Mouse (Mus musculus): Measurements from ENCODE around the gene Fxr2. TPM values are rescaled to one million over a fixed set of nuclear protein-coding genes. Genes with fewer than 3 reads are reported as not detected.

The Fxr2 gene
- polyA plus RNA-seq, 1 experiment from 2014 or later, result 40.1 TPM

DNA sequence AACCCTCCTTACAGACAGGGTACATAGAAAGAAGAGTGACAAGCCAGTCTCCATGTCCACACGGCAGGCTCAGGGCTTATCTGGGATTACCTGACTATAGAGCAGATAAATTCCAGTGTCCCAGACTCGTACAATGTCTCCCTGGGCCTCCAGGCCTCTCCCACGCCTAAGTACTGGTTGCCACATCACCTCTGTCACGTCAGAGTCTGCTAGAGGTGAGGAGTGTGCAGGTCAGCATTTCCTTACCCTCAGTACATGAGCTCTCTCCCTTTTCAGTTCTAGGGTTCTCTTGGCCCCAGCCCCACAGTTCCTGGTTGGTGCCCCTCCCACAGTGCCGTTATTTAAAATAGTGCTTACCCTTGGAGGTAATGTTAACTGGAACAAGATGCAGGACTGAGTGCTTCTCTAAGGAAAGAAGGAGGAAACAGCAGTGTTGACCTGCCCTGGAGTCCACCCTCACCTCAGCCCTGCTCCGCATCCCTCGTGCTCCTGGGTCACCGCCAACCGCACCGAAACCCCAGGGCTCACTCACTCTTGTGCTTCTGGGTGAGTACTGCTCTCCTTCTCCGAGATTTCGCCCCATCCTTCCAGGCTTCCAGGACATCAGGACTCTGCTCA lies 51.4 kb downstream of the Fxr2 start:
- H3K9ac ChIP-seq, result no peak overlapping the region
- WGBS, result 79% methylated on average over 12 of the region's 12 CpGs
- H3K4me3 ChIP-seq, result no peak overlapping the region
- H3K9me3 ChIP-seq (replicated peaks), result no peaks in the 10 kb centered on the region
- H3K36me3 ChIP-seq, result peaks cover 12% of the 10 kb centered on the region
- H3K4me1 ChIP-seq (replicated peaks), result peaks cover 47% of the 10 kb centered on the region
- no peak for ATAC-seq (ENCODE audit: insufficient number of reproducible peaks, low FRiP score)
- H3K27ac ChIP-seq (ENCODE audit: poor library complexity, severe bottlenecking), result no peak overlapping the region
- H3K27me3 ChIP-seq (replicated peaks), result no peaks in the 10 kb centered on the region
- no peak overlapping the region for H3K4me2 ChIP-seq

DNA sequence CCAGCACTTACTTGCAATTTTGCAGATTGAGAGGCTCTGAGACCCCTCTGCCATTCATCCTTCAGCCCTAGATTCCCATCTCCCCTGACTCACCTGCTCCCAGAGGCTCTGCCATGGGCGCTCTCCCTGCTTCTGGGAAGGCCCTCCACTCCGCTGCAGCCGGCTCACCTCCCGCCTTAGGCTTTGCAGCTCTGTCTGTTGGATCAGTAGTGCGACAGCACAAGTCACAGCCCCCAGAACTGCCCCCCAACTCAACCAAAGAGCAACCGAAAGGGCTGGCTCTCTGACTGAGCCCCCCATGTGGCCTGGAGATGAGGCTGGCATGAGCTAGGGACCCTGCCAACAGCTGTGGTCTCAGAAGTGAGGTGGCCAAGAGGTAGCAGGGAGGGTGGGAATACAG lies 52.1 kb downstream of the Fxr2 start:
- H3K9ac ChIP-seq, result no peak overlapping the region
- peaks cover 41% of the 10 kb centered on the region for H3K4me1 ChIP-seq (replicated peaks)
- H3K4me3 ChIP-seq, result no peak overlapping the region
- no peaks in the 10 kb centered on the region for H3K9me3 ChIP-seq (replicated peaks)
- peaks cover 5% of the 10 kb centered on the region for H3K36me3 ChIP-seq
- 80% methylated on average over 6 of the region's 6 CpGs for WGBS
- peak overlapping the region; percentile 51; the same call in 1 of the 2 replicates for H3K27ac ChIP-seq (ENCODE audit: poor library complexity, severe bottlenecking)
- no peaks in the 10 kb centered on the region for H3K27me3 ChIP-seq (replicated peaks)
- ATAC-seq (ENCODE audit: insufficient number of reproducible peaks, low FRiP score), result no peak
- no peak overlapping the region for H3K4me2 ChIP-seq

DNA sequence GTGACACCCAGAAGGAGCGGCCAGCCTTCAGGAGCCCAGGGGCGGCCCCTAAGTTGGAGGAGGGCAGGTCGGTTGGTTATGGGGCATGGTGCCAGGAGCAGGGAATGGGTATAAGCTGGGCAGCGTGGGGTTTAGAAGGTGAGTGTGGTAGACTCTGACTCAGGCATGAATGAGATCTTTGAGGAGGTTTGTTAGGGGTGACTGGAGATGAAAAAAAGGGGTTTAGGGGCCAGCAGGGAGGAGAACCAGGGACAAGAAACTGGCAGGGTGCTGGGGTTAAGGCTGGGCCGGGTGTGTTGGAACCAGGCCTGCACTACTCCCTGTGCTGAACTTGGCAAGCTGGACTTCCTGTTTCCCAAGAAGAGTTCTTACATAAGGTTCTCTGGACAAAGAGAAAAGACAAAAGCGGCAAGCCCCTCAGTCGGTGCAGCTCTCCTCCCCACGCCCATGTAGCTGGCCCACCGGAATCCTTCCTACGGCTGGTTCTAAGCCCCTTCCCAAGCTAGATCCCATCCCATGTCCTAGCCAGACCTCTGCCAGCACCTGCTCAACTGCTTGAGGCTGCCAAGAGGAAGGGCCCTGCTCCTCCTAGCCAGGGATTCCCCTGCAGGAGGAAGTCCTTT lies 52.8 kb downstream of the Fxr2 start, which contains the start of gene Tnfsf13:
Tnfsf13 (minus strand) TSS at position 259 of the 623 bp plus-strand sequence.
- no peaks in the 10 kb centered on the region for H3K36me3 ChIP-seq
- peak within 1 kb of the TSS; percentile 29; the same call in 1 of the 2 replicates for H3K9ac ChIP-seq
- H3K4me3 ChIP-seq, result no peak within 1 kb of the TSS
- H3K9me3 ChIP-seq (replicated peaks), result no peaks in the 10 kb centered on the region
- H3K4me1 ChIP-seq (replicated peaks), result peaks cover 34% of the 10 kb centered on the region
- H3K27me3 ChIP-seq (replicated peaks), result no peaks in the 10 kb centered on the region
- 64% methylated on average over 10 of the region's 10 CpGs for WGBS
- H3K27ac ChIP-seq (ENCODE audit: poor library complexity, severe bottlenecking), result peak within 1 kb of the TSS; percentile 77
- ATAC-seq (ENCODE audit: insufficient number of reproducible peaks, low FRiP score), result no peak
- peak within 1 kb of the TSS; percentile 30; the same call in 1 of the 2 replicates for H3K4me2 ChIP-seq

DNA sequence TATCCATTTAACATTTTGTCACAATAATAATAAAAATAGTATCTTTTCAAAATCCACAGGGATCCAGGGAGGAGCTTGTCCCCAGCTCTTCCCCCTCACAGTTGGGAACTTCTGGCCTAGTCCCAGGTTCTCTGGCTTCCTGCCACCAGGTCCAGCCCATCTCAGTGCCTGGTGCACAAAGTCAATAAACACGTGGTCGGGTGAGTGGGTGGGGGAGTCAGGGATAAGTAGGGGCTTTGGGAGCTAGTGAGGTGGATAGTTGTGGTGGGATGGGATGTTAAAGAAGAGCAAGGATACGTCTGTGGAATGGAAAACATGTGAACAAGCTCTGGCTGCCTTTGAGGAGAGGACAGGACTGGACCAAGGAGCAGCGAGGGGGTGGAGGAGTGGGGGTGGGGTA lies 53.6 kb downstream of the Fxr2 start:
- Histone ChIP-seq H3K27me3 (replicated peaks) (no peaks in the 10 kb centered on the region), H3K4me3 (no peak overlapping the region), H3K4me1 (replicated peaks) (peaks cover 29% of the 10 kb centered on the region), H3K27ac (ENCODE audit: poor library complexity, severe bottlenecking) (no peak overlapping the region), H3K4me2 (no peak overlapping the region), H3K9ac (peak overlapping the region; percentile 29; the same call in 1 of the 2 replicates), H3K9me3 (replicated peaks) (no peaks in the 10 kb centered on the region), H3K36me3 (no peaks in the 10 kb centered on the region)
- WGBS, result 11% methylated on average over 4 of the region's 4 CpGs
- ATAC-seq (ENCODE audit: insufficient number of reproducible peaks, low FRiP score), result no peak

DNA sequence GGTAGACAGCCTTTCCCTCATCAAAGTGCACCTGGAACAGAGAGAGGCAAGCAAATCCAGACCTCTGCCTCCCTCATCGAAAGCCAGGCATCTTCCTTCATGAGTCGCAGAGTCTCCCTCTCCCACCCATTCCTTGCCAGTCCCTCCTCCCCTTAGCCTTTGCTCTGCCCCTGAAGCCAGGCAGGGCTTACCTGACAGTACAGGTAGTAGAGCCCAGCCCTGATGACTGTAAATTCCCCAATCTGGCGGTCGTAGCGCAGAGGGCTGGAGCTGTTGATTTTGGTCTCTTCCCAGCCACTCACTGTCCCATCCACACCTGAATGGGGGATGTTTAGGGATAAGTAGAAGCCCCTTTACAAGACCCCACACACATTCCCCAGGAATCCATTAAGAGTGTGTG lies 54.3 kb downstream of the Fxr2 start:
- Histone ChIP-seq H3K4me2 (no peak overlapping the region), H3K9me3 (replicated peaks) (no peaks in the 10 kb centered on the region), H3K9ac (peak overlapping the region; percentile 29; the same call in 1 of the 2 replicates), H3K27me3 (replicated peaks) (no peaks in the 10 kb centered on the region), H3K36me3 (no peaks in the 10 kb centered on the region), H3K27ac (ENCODE audit: poor library complexity, severe bottlenecking) (no peak overlapping the region), H3K4me3 (no peak overlapping the region), H3K4me1 (replicated peaks) (peaks cover 29% of the 10 kb centered on the region)
- 47% methylated on average over 5 of the region's 5 CpGs for WGBS
- no peak for ATAC-seq (ENCODE audit: insufficient number of reproducible peaks, low FRiP score)

DNA sequence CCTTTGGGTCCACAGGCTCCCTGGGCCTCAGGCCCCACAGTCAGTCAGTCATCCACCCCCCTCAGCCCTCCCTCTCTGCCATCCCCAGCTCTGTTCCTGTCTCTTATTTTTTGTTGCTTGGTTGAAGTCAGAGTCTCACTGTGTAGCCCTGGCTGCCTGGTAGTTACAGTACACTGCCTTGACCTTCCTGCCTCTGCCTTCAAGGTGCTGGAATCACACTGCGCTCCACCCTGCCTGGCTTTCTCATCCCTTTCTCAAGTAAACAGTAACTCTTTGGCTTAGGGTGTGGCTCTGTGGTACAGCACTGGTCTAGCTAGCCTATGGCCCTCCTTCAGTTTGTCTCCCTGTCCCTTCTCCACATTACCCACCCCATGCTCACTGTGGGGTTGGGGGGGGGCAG lies 57.1 kb downstream of the Fxr2 start:
- Histone ChIP-seq H3K9me3 (replicated peaks) (no peaks in the 10 kb centered on the region), H3K4me2 (no peak overlapping the region), H3K27me3 (replicated peaks) (no peaks in the 10 kb centered on the region), H3K36me3 (no peaks in the 10 kb centered on the region), H3K27ac (ENCODE audit: poor library complexity, severe bottlenecking) (no peak overlapping the region), H3K9ac (no peak overlapping the region), H3K4me1 (replicated peaks) (peaks cover 27% of the 10 kb centered on the region), H3K4me3 (no peak overlapping the region)
- WGBS, result 89% methylated on average over 1 of the region's 1 CpGs
- no peak for ATAC-seq (ENCODE audit: insufficient number of reproducible peaks, low FRiP score)

DNA sequence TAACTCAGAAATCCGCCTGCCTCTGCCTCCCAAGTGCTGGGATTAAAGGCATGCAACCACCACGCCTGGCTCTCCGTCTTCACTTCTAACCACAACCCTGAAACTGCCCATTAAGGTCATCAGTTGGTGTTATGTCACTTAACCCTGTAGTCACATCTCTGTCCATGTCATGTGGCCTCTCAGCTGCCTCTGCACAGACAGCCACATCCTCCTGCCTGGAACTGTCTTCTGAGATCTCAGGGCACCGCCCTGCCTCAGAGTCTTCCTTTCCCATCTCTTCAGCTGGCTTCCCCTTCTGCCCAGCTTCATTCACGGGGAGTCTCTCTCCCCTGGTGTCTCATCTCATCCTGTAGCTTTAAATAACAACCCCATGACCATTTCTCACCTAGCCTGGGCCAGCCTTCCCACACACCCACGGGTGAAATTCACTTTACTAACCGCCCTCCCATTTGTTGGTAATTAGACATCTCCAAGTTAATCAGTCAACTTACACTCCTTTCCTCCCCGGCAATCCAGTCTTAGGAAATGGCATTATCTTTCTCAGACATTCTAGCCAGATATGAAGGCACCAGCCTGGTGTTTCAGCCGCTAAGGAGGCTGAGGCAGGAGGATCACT lies 59.5 kb downstream of the Fxr2 start:
- Histone ChIP-seq H3K4me3 (no peak overlapping the region), H3K4me2 (no peak overlapping the region), H3K27ac (ENCODE audit: poor library complexity, severe bottlenecking) (no peak overlapping the region), H3K9me3 (replicated peaks) (no peaks in the 10 kb centered on the region), H3K36me3 (no peaks in the 10 kb centered on the region), H3K27me3 (replicated peaks) (no peaks in the 10 kb centered on the region), H3K9ac (no peak overlapping the region), H3K4me1 (replicated peaks) (peaks cover 14% of the 10 kb centered on the region)
- WGBS, result 62% methylated on average over 9 of the region's 9 CpGs
- ATAC-seq (ENCODE audit: insufficient number of reproducible peaks, low FRiP score), result no peak

DNA sequence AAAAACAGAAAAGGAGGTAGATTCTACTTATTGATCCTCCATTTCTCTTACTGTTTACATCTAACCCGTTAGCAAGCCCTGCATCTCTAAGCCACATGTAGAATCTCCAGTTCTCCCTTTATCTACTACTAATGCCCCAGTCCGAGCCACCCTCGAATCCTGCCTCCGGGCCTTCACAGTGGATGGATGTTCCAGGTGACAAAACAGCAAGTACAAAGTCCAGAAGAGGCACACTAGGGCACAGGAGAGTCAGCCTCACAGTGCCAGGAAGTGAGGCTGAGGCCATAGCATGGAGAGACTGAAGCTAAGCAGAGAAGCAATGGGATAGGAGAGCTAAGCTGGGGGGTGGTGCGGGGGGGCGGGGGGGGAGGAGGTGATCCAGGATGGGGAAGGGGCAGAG lies 60.1 kb downstream of the Fxr2 start:
- H3K9ac ChIP-seq, result no peak overlapping the region
- H3K4me2 ChIP-seq, result no peak overlapping the region
- no peak for ATAC-seq (ENCODE audit: insufficient number of reproducible peaks, low FRiP score)
- no peaks in the 10 kb centered on the region for H3K36me3 ChIP-seq
- no peak overlapping the region for H3K27ac ChIP-seq (ENCODE audit: poor library complexity, severe bottlenecking)
- H3K9me3 ChIP-seq (replicated peaks), result no peaks in the 10 kb centered on the region
- H3K4me1 ChIP-seq (replicated peaks), result peaks cover 14% of the 10 kb centered on the region
- no peak overlapping the region for H3K4me3 ChIP-seq
- no peaks in the 10 kb centered on the region for H3K27me3 ChIP-seq (replicated peaks)
- 89% methylated on average over 6 of the region's 6 CpGs for WGBS

DNA sequence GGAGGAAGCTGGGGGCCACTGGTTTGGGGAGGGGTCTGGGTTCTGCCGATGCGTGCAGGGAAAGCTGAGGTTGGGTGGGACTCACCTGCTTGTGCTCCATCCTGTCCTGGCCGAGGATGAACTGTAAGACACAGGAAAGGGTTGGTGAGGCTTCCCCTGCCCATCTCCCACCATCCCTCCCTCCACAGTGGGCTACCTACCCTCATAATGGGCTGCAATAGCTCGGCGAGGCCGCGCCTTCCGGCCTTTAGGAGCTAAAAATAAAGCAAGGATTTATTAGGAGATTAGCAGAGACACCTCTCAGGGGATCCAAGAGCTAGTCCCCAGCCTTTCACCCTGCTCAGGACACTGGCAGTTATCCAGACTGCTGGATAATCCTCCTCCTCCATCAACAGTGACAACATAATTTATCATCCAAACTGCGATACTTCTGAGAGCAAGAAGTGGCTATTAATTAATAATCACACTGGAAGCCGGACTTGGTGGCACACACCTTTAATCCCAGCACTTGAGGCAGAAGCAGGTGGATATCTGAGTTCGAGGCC lies 60.7 kb downstream of the Fxr2 start:
- 0 out of 2 replicates have a peak, but pooled peaks cover under 1% of the 10 kb centered on the region for H3K9me3 ChIP-seq (replicated peaks)
- H3K4me2 ChIP-seq, result no peak overlapping the region
- no peak overlapping the region for H3K27ac ChIP-seq (ENCODE audit: poor library complexity, severe bottlenecking)
- WGBS, result 57% methylated on average over 11 of the region's 11 CpGs
- no peak overlapping the region for H3K4me3 ChIP-seq
- H3K27me3 ChIP-seq (replicated peaks), result no peaks in the 10 kb centered on the region
- H3K4me1 ChIP-seq (replicated peaks), result peaks cover 14% of the 10 kb centered on the region
- H3K9ac ChIP-seq, result no peak overlapping the region
- ATAC-seq (ENCODE audit: insufficient number of reproducible peaks, low FRiP score), result no peak
- no peaks in the 10 kb centered on the region for H3K36me3 ChIP-seq

DNA sequence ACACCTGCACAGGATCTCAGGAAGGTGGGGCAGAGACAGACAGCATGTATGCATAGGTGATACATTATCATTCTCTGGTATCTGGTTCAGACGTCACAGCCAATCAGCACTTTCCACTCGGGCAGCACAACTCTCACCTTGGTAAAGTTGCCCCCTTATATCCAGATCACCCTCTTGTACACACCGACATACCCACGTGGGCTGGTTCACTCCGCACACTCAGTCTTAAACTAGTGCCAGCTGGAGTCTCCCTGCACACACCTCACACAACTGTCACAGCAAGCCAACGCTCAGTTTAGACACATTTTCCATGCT lies 62.2 kb downstream of the Fxr2 start:
- 31% methylated on average over 6 of the region's 6 CpGs for WGBS
- peak; percentile 28 for ATAC-seq (ENCODE audit: insufficient number of reproducible peaks, low FRiP score)
- H3K4me3 ChIP-seq, result peak overlapping the region; percentile 58
- peak overlapping the region; percentile 74 for H3K9ac ChIP-seq
- H3K4me1 ChIP-seq (replicated peaks), result peaks cover 21% of the 10 kb centered on the region
- 0 out of 2 replicates have a peak, but pooled peaks cover 2% of the 10 kb centered on the region for H3K9me3 ChIP-seq (replicated peaks)
- no peaks in the 10 kb centered on the region for H3K36me3 ChIP-seq
- no peaks in the 10 kb centered on the region for H3K27me3 ChIP-seq (replicated peaks)
- peak overlapping the region; percentile 33; the same call in 1 of the 2 replicates for H3K27ac ChIP-seq (ENCODE audit: poor library complexity, severe bottlenecking)
- peak overlapping the region; percentile 86 for H3K4me2 ChIP-seq
